Mouse (Mus musculus): ENCODE data around the gene AI837181. TPM values are rescaled to one million over a fixed set of nuclear protein-coding genes. Genes with fewer than 3 reads are reported as not detected.

AI837181 gene
- polyA plus RNA-seq, 1 experiment from 2014 or later, result 67.9 TPM

GRCm38 (mm10) chr19:5460465-5460911 is 35.5 kb downstream of the AI837181 start, which contains the start of gene Fibp:
Fibp (plus strand) TSS chr19:5460615.
- ATAC-seq (ENCODE audit: insufficient number of reproducible peaks, insufficient read depth, low FRiP score, low TSS enrichment), result 0 out of 2 replicates have a peak, but pooled peaks have one; percentile 22
- Histone ChIP-seq H3K4me1 (peaks cover 26% of the 10 kb centered on the region), H3K36me3 (peaks cover 31% of the 10 kb centered on the region), H3K27me3 (no peaks in the 10 kb centered on the region), H3K4me2 (replicated peaks) (peak within 1 kb of the TSS; percentile 90), H3K9me3 (no peaks in the 10 kb centered on the region), H3K9ac (peak within 1 kb of the TSS; percentile 75), H3K27ac (peak within 1 kb of the TSS; percentile 80), H3K4me3 (peak within 1 kb of the TSS; percentile 61)
- WGBS, result under 1% methylated on average over 32 of the region's 32 CpGs

DNA sequence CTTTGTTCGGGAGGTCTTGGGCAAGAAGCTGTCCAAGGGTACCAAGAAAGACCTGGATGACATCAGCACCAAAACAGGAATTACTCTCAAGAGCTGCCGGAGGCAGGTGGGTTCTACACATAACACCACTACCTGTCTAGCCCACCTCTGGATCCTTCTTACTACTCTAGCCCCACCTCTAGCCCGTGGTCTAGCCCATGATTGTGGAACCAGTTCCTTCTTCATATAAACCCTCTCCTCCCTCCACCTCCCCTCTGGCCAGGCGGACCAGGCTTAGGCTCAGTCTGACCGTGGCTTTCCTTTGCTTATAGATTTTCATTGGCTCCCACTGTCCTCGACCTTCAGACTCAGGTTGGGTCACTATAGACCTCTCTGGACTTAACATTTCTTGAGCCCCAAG is 36.5 kb downstream of the AI837181 start:
- H3K27me3 ChIP-seq, result no peaks in the 10 kb centered on the region
- ATAC-seq (ENCODE audit: insufficient number of reproducible peaks, insufficient read depth, low FRiP score, low TSS enrichment), result no peak
- H3K27ac ChIP-seq, result no peak overlapping the region
- peaks cover 40% of the 10 kb centered on the region for H3K36me3 ChIP-seq
- 0 out of 2 replicates have a peak overlapping the region, but pooled peaks have one; percentile 75 for H3K9ac ChIP-seq
- H3K9me3 ChIP-seq, result no peaks in the 10 kb centered on the region
- H3K4me2 ChIP-seq (replicated peaks), result peak overlapping the region; percentile 90
- peak overlapping the region; percentile 61 for H3K4me3 ChIP-seq
- peaks cover 16% of the 10 kb centered on the region for H3K4me1 ChIP-seq
- WGBS, result 84% methylated on average over 6 of the region's 6 CpGs

DNA sequence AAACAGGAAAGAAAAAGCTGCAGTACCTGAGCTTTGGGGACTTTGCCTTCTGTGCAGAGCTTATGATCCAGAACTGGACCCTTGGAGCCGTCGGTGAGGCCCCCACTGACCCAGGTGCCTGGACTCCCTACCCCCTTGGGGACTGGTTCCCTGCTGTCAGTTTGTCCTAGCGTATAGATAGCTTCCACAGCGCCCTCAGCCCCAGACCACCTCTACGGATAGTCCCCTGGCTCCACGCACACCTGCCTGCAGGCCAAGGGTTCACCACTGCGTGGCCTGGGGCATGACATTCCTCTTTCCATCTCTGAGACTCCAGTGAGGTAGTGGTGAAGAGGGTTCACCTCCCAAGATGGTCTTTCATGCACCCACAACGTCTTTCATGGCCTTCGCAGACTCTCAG is 38.3 kb downstream of the AI837181 start:
- no peak overlapping the region for H3K4me3 ChIP-seq
- no peak overlapping the region for H3K9ac ChIP-seq
- ATAC-seq (ENCODE audit: insufficient number of reproducible peaks, insufficient read depth, low FRiP score, low TSS enrichment), result no peak
- no peaks in the 10 kb centered on the region for H3K9me3 ChIP-seq
- no peaks in the 10 kb centered on the region for H3K27me3 ChIP-seq
- H3K27ac ChIP-seq, result no peak overlapping the region
- peaks cover 13% of the 10 kb centered on the region for H3K4me1 ChIP-seq
- no peak overlapping the region for H3K4me2 ChIP-seq (replicated peaks)
- 88% methylated on average over 9 of the region's 9 CpGs for WGBS
- H3K36me3 ChIP-seq, result peaks cover 55% of the 10 kb centered on the region

- Histone ChIP-seq H3K9ac (peak overlapping the region; percentile 57), H3K27ac (peak overlapping the region; percentile 52), H3K36me3 (peaks cover 55% of the 10 kb centered on the region), H3K27me3 (no peaks in the 10 kb centered on the region), H3K4me3 (peak overlapping the region; percentile 29), H3K4me1 (peaks cover 13% of the 10 kb centered on the region), H3K9me3 (no peaks in the 10 kb centered on the region), H3K4me2 (replicated peaks) (peak overlapping the region; percentile 48)
- peak; percentile 60; the same call in 1 of the 2 replicates for ATAC-seq (ENCODE audit: insufficient number of reproducible peaks, insufficient read depth, low FRiP score, low TSS enrichment)
- 42% methylated on average over 15 of the region's 15 CpGs for WGBS
These were observed 39.0 kb downstream of the AI837181 start for GRCm38 (mm10) chr19:5463791-5464562.

DNA sequence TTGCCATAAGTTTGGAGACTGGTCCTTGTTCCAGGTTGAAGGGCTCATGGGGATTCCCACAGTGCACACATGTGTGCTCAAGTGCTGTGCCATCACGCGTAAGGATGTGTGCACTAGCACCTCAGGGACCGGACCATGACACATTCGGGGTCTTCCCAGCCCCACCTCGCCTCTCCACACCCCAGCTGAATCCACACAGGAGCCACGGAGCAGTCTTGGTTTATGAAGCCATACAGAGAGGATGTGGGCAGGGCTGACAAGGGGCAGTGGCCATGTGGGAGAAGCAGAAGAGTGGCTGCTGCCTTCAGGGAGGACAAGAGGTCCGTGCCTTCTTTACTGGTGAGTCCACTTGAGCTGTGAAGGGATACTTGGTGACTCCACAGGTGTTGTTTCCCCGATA is 40.1 kb downstream of the AI837181 start:
- no peaks in the 10 kb centered on the region; the same call in 1 of the 2 replicates for H3K27me3 ChIP-seq
- no peaks in the 10 kb centered on the region for H3K9me3 ChIP-seq
- peaks cover 13% of the 10 kb centered on the region for H3K4me1 ChIP-seq
- WGBS, result 94% methylated on average over 8 of the region's 8 CpGs
- no peak for ATAC-seq (ENCODE audit: insufficient number of reproducible peaks, insufficient read depth, low FRiP score, low TSS enrichment)
- no peak overlapping the region for H3K9ac ChIP-seq
- no peak overlapping the region for H3K4me2 ChIP-seq (replicated peaks)
- H3K27ac ChIP-seq, result no peak overlapping the region
- H3K36me3 ChIP-seq, result peaks cover 55% of the 10 kb centered on the region
- H3K4me3 ChIP-seq, result no peak overlapping the region

GRCm38 (mm10) chr19:5466916-5467500 is 42.1 kb downstream of the AI837181 start:
- H3K4me3 ChIP-seq, result no peak overlapping the region
- H3K36me3 ChIP-seq, result peaks cover 54% of the 10 kb centered on the region
- 88% methylated on average over 6 of the region's 6 CpGs for WGBS
- no peaks in the 10 kb centered on the region for H3K9me3 ChIP-seq
- H3K4me2 ChIP-seq (replicated peaks), result no peak overlapping the region
- no peak for ATAC-seq (ENCODE audit: insufficient number of reproducible peaks, insufficient read depth, low FRiP score, low TSS enrichment)
- peaks cover 4% of the 10 kb centered on the region; the same call in 1 of the 2 replicates for H3K4me1 ChIP-seq
- no peaks in the 10 kb centered on the region; the same call in 1 of the 2 replicates for H3K27me3 ChIP-seq
- H3K27ac ChIP-seq, result no peak overlapping the region
- H3K9ac ChIP-seq, result no peak overlapping the region

DNA sequence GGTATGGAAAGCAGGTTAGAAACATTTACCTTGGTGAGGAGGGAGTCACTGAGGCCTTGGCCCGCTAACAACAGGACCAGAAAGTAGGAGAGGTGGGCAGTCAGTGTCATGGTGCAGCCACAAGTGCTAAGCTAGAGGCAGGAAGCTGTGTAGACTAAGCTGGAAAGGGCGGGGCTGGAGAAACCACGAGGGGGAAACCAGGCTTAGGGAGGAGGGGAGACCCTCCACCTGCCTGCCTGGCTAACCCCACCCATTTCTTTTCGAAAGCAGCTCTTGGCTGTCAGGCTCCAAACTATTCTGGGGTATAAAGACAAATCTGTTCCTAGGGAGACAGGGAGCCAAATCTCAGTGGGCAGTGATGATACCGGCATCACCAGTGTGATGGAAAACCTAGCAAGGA is 43.4 kb downstream of the AI837181 start, which contains the start of gene Ctsw:
Ctsw (minus strand) TSS at position 134 of the 400 bp plus-strand sequence.
- no peak within 1 kb of the TSS for H3K4me3 ChIP-seq
- WGBS, result 58% methylated on average over 5 of the region's 5 CpGs
- H3K27me3 ChIP-seq, result no peaks in the 10 kb centered on the region; the same call in 1 of the 2 replicates
- H3K4me2 ChIP-seq (replicated peaks), result no peak within 1 kb of the TSS
- no peak for ATAC-seq (ENCODE audit: insufficient number of reproducible peaks, insufficient read depth, low FRiP score, low TSS enrichment)
- H3K9me3 ChIP-seq, result no peaks in the 10 kb centered on the region
- peaks cover 4% of the 10 kb centered on the region; the same call in 1 of the 2 replicates for H3K4me1 ChIP-seq
- peaks cover 40% of the 10 kb centered on the region for H3K36me3 ChIP-seq
- no peak within 1 kb of the TSS for H3K9ac ChIP-seq
- H3K27ac ChIP-seq, result no peak within 1 kb of the TSS

- Histone ChIP-seq H3K9me3 (no peaks in the 10 kb centered on the region), H3K4me1 (peaks cover 15% of the 10 kb centered on the region), H3K9ac (no peak overlapping the region), H3K4me3 (no peak overlapping the region), H3K36me3 (peaks cover 14% of the 10 kb centered on the region), H3K27me3 (no peaks in the 10 kb centered on the region; the same call in 1 of the 2 replicates), H3K27ac (no peak overlapping the region), H3K4me2 (replicated peaks) (no peak overlapping the region)
- 40% methylated on average over 5 of the region's 5 CpGs for WGBS
- ATAC-seq (ENCODE audit: insufficient number of reproducible peaks, insufficient read depth, low FRiP score, low TSS enrichment), result no peak
These were observed 46.9 kb downstream of the AI837181 start for GRCm38 (mm10) chr19:5471846-5472245.

DNA sequence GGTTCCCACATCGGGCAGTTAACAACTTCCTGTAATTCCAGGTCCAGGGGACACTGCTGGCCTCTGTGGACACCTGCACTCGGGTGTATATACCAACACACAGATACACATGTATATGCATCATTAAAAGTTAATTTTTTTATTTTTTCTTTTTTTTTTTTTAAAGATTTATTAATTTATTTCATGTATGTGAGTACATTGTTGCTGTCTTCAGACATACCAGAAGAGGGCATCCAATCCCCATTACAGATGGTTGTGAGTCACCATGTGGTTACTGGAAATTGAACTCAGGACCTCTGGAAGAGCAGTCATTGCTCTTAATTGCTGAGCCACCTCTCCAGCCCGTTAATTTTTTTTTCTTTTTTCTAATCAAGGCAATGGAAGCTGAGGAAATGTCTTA is 47.9 kb downstream of the AI837181 start:
- Histone ChIP-seq H3K36me3 (peaks cover 11% of the 10 kb centered on the region), H3K4me3 (no peak overlapping the region; the same call in 1 of the 2 replicates), H3K4me1 (peaks cover 15% of the 10 kb centered on the region), H3K9me3 (no peaks in the 10 kb centered on the region), H3K9ac (no peak overlapping the region), H3K4me2 (replicated peaks) (peak overlapping the region; percentile 87; the same call in 1 of the 2 replicates), H3K27me3 (no peaks in the 10 kb centered on the region; the same call in 1 of the 2 replicates), H3K27ac (no peak overlapping the region)
- 82% methylated on average over 3 of the region's 3 CpGs for WGBS
- no peak for ATAC-seq (ENCODE audit: insufficient number of reproducible peaks, insufficient read depth, low FRiP score, low TSS enrichment)

GRCm38 (mm10) chr19:5473720-5474119 is 48.8 kb downstream of the AI837181 start, which contains the start of gene Efemp2:
Efemp2 (plus strand) TSS chr19:5473954.
- no peaks in the 10 kb centered on the region; the same call in 1 of the 2 replicates for H3K27me3 ChIP-seq
- no peaks in the 10 kb centered on the region for H3K9me3 ChIP-seq
- peak within 1 kb of the TSS; percentile 92 for H3K27ac ChIP-seq
- peak within 1 kb of the TSS; percentile 69 for H3K4me3 ChIP-seq
- WGBS, result 1% methylated on average over 22 of the region's 22 CpGs
- H3K36me3 ChIP-seq, result peaks cover 17% of the 10 kb centered on the region
- peaks cover 15% of the 10 kb centered on the region for H3K4me1 ChIP-seq
- peak within 1 kb of the TSS; percentile 91 for H3K9ac ChIP-seq
- H3K4me2 ChIP-seq (replicated peaks), result peak within 1 kb of the TSS; percentile 87
- peak; percentile 35; the same call in 1 of the 2 replicates for ATAC-seq (ENCODE audit: insufficient number of reproducible peaks, insufficient read depth, low FRiP score, low TSS enrichment)

DNA sequence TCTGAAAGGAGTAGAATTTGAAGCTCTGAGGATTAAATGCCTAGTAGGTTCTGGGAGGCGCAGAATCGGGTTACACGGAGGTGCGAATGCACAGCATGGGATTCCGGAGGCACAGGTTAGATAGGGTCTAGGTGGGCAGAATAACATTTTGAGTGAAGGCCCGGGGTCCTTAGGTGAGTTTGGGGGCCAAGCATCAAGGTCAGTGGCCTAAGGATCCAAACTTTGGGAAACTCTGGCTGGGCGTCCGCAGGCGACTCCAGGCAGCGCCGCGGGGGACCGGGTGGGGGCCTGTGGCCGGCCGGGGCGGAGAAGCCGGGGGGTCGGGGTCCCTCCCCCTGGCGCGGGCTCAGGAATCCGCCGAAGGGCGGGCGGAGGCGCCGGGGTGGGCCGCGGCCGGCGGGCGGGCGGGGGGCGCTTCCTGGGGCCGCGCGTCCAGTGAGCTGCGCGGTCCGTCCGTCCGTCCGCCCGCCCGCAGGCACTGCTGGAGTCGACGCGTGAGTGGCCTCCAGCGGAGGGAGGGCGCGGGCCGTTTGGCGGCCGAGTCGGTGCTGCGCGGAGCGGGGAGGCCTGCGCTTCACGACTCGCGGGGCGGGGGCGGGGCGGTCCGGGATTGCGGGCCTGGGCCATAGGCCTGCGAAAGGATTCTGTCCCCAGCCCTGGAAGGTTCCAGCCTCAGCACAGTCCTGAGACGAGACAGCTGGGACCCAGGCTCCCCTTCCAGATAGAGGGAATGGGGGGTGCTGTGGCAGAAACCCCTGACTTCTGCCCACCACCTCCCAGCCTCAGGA is 49.5 kb downstream of the AI837181 start:
- H3K4me2 ChIP-seq (replicated peaks), result peak overlapping the region; percentile 87
- peak overlapping the region; percentile 69 for H3K4me3 ChIP-seq
- H3K9me3 ChIP-seq, result no peaks in the 10 kb centered on the region
- H3K27ac ChIP-seq, result peak overlapping the region; percentile 92
- H3K9ac ChIP-seq, result peak overlapping the region; percentile 91
- peaks cover 15% of the 10 kb centered on the region for H3K4me1 ChIP-seq
- peaks cover 23% of the 10 kb centered on the region for H3K36me3 ChIP-seq
- ATAC-seq (ENCODE audit: insufficient number of reproducible peaks, insufficient read depth, low FRiP score, low TSS enrichment), result peak; percentile 72
- under 1% methylated on average over 39 of the region's 68 CpGs for WGBS
- H3K27me3 ChIP-seq, result no peaks in the 10 kb centered on the region; the same call in 1 of the 2 replicates
